ENCODE assay signal across 20 mouse cellular contexts in the genomic region with DNA sequence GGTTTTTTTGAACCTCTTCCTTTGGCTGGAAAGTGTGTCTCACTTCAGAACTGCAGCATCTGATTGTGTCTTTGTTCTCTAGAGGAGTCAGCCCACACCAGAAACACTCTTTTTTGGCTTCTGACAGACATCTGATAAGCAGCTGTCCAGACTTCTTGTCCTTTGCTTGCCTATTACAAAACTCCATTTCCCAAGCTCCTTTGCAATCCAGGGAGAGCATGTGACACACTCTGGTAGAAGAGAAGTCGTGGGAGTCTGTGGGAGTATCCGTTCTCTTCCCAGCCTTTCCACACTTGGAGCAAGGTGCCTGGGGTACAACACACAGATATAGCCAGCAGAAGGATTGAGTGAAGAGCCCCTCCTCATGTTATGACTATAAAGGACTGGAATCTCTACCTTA. TPM values are rescaled to one million over a fixed set of nuclear protein-coding genes. Genes with fewer than 3 reads are reported as not detected.
DNase-seq lines count a peak whose midpoint lies in the region; ATAC-seq and TF ChIP-seq lines count a peak whose summit lies in the region.
"Had no signal": no experiment of that assay in that cellular context is flagged by ENCODE, and none has a peak within 500 bp of the region (broad histone marks: within the 10 kb centered on the region; RNA-seq: fewer than 3 reads in every experiment).

No protein-coding gene starts in this region.

- H3K9ac ChIP-seq in kidney, postnatal 0 days (ENCODE audit: low read depth, low read length), result no peak overlapping the region
- H3K9ac ChIP-seq in stomach, postnatal 0 days (ENCODE audit: low read length), result no peak overlapping the region
- no peak overlapping the region for H3K9ac ChIP-seq in midbrain, embryonic 16.5 days (ENCODE audit: low read depth, low read length)
- H3K9ac ChIP-seq: embryonic facial prominence, embryonic 15.5 days; hindbrain, embryonic 14.5 days; liver, embryonic 13.5 days; midbrain, embryonic 12.5 days; neural tube, embryonic 13.5 days had no signal

- H3K9me3 ChIP-seq in kidney, postnatal 0 days (replicated peaks; ENCODE audit: low read length), result no peaks in the 10 kb centered on the region
- no peaks in the 10 kb centered on the region for H3K9me3 ChIP-seq in stomach, postnatal 0 days (ENCODE audit: control insufficient read depth, low read length)
- H3K9me3 ChIP-seq in midbrain, embryonic 16.5 days (replicated peaks; ENCODE audit: control insufficient read depth, low read length, poor library complexity, severe bottlenecking), result no peaks in the 10 kb centered on the region
- H3K9me3 ChIP-seq: embryonic facial prominence, embryonic 15.5 days; liver, embryonic 13.5 days; midbrain, embryonic 12.5 days; neural tube, embryonic 13.5 days had no signal

- TF ChIP-seq CTCF in kidney, postnatal 0 days (IDR thresholded peaks at IDR 0.05; ENCODE audit: low read depth), result no peak
- no peak for TF ChIP-seq CTCF in stomach, postnatal 0 days (IDR thresholded peaks at IDR 0.05; ENCODE audit: low read depth)

- WGBS in kidney, postnatal 0 days, result 6% methylated on average over 2 of the region's 2 CpGs
- WGBS in stomach, postnatal 0 days, result 20% methylated on average over 2 of the region's 2 CpGs
- WGBS in midbrain, embryonic 16.5 days, result 22% methylated on average over 2 of the region's 2 CpGs

- H3K27me3 ChIP-seq in kidney, postnatal 0 days (ENCODE audit: insufficient read depth, low read length), result no peaks in the 10 kb centered on the region
- no peaks in the 10 kb centered on the region for H3K27me3 ChIP-seq in stomach, postnatal 0 days (ENCODE audit: control insufficient read depth, insufficient read depth, low read length)
- H3K27me3 ChIP-seq in midbrain, embryonic 16.5 days (ENCODE audit: control insufficient read depth, insufficient read depth, low read depth, low read length), result peaks cover 4% of the 10 kb centered on the region
- H3K27me3 ChIP-seq: embryonic facial prominence, embryonic 15.5 days had no signal

- peak; percentile 82 for ATAC-seq in frontal cortex, adult (ENCODE audit: low TSS enrichment)
- no peak for ATAC-seq in kidney, postnatal 0 days (replicated peaks; ENCODE audit: low FRiP score, low read depth)
- no peak for ATAC-seq in stomach, postnatal 0 days (ENCODE audit: low FRiP score, low TSS enrichment)
- ATAC-seq in midbrain, embryonic 16.5 days, result no peak
- ATAC-seq: forebrain, embryonic 16.5 days had no signal

- H3K4me2 ChIP-seq in kidney, postnatal 0 days (ENCODE audit: low read length), result no peak overlapping the region
- H3K4me2 ChIP-seq in stomach, postnatal 0 days (replicated peaks; ENCODE audit: low read depth), result no peak overlapping the region
- no peak overlapping the region for H3K4me2 ChIP-seq in midbrain, embryonic 16.5 days (ENCODE audit: low read length)
- H3K4me2 ChIP-seq: embryonic facial prominence, embryonic 15.5 days; heart, embryonic 11.5 days; hindbrain, embryonic 14.5 days; liver, embryonic 13.5 days; midbrain, embryonic 12.5 days; neural tube, embryonic 13.5 days had no signal

- no peaks in the 10 kb centered on the region for H3K36me3 ChIP-seq in kidney, postnatal 0 days (ENCODE audit: insufficient read depth, low read length)
- H3K36me3 ChIP-seq in stomach, postnatal 0 days (ENCODE audit: control insufficient read depth, insufficient read depth, low read length), result no peaks in the 10 kb centered on the region
- H3K36me3 ChIP-seq in midbrain, embryonic 16.5 days (ENCODE audit: control insufficient read depth, insufficient read depth, low read length), result no peaks in the 10 kb centered on the region
- H3K36me3 ChIP-seq: embryonic facial prominence, embryonic 15.5 days; liver, embryonic 13.5 days; midbrain, embryonic 12.5 days; neural tube, embryonic 13.5 days had no signal

- TF ChIP-seq EP300 in stomach, postnatal 0 days (optimal IDR thresholded peaks at IDR 0.05), result no peak

- H3K4me1 ChIP-seq in kidney, postnatal 0 days (replicated peaks; ENCODE audit: insufficient read depth, low read length), result no peaks in the 10 kb centered on the region
- no peaks in the 10 kb centered on the region for H3K4me1 ChIP-seq in stomach, postnatal 0 days (replicated peaks; ENCODE audit: control insufficient read depth, insufficient read depth)
- H3K4me1 ChIP-seq in midbrain, embryonic 16.5 days (ENCODE audit: control insufficient read depth, insufficient read depth, low read length), result no peaks in the 10 kb centered on the region
- H3K4me1 ChIP-seq: embryonic facial prominence, embryonic 15.5 days; liver, embryonic 13.5 days; midbrain, embryonic 12.5 days; neural tube, embryonic 13.5 days had no signal

- H3K27ac ChIP-seq in kidney, postnatal 0 days, result no peak overlapping the region
- H3K27ac ChIP-seq in stomach, postnatal 0 days (replicated peaks), result peak overlapping the region; percentile 30; the same call in 1 of the 2 replicates
- H3K27ac ChIP-seq in midbrain, embryonic 16.5 days (ENCODE audit: low read length), result no peak overlapping the region
- H3K27ac ChIP-seq: embryonic facial prominence, embryonic 15.5 days; hindbrain, embryonic 14.5 days; liver, embryonic 13.5 days; midbrain, embryonic 12.5 days; neural tube, embryonic 13.5 days had no signal

- H3K4me3 ChIP-seq in kidney, postnatal 0 days (replicated peaks; ENCODE audit: low read depth, low read length), result no peak overlapping the region
- H3K4me3 ChIP-seq in stomach, postnatal 0 days (ENCODE audit: low read depth, low read length), result no peak overlapping the region
- H3K4me3 ChIP-seq in midbrain, embryonic 16.5 days (ENCODE audit: low read depth, low read length), result no peak overlapping the region
- H3K4me3 ChIP-seq: embryonic facial prominence, embryonic 15.5 days; liver, embryonic 13.5 days; midbrain, embryonic 12.5 days; neural tube, embryonic 13.5 days had no signal

- no peak for DNase-seq in frontal cortex, postnatal 25 days (ENCODE audit: low spot score in 2 of 2)
- peak; percentile 57 for DNase-seq in kidney, postnatal 0 days (ENCODE audit: low spot score)
- DNase-seq in kidney, postnatal 25 days, result no peak
- DNase-seq in right cerebral cortex, adult 18-20 months, result peak; percentile 38
- DNase-seq in right cerebral cortex, postnatal 36 days (ENCODE audit: low spot score in 2 of 2), result no peak
- DNase-seq in stomach, postnatal 0 days (ENCODE audit: low spot score), result no peak
- DNase-seq: adrenal gland, postnatal 10 days; cerebellum, postnatal 10 days; heart, postnatal 14 days; kidney, adult 8-10 months; liver, embryonic 13.5 days; thymus, postnatal 36 days had no signal

RNA-seq across cellular contexts. Expression of gene Ptgs1, which starts 5.6 kb away (rescaled TPM):
- 41.9 and 42.0 TPM in 2 replicates for polyA plus RNA-seq in kidney, postnatal 0 days (2015; fragmentation: Nextera tagmentation; extraction: Ambion mirVana)
- 31.0 and 36.2 TPM in 2 replicates for polyA plus RNA-seq in stomach, postnatal 0 days (2015; fragmentation: Nextera tagmentation; extraction: Ambion mirVana)
- 4.0 and 5.5 TPM in 2 replicates for polyA plus RNA-seq in midbrain, embryonic 16.5 days (2015; fragmentation: Nextera tagmentation; extraction: Ambion mirVana)

Comparison
In these comparisons a context has a peak if more than half of its experiments do, and no peak if none do; other contexts are left out.
1. DNase-seq: peak in kidney, postnatal 0 days (single experiment) and right cerebral cortex, adult 18-20 months (single experiment); none in frontal cortex, postnatal 25 days (0 of 2), kidney, postnatal 25 days (0 of 2), right cerebral cortex, postnatal 36 days (0 of 2) and stomach, postnatal 0 days (single experiment).